Mouse (Mus musculus) forebrain, embryonic 16.5 days (tissue): ENCODE measurements at regions not wholly inside any gene's neighbourhood (a gene's known extent, or its start where the extent isn't known, plus 50 kb on each side); places are given as distances from the start of the nearest gene placed in this dataset.

ENCODE experiments used
- ATAC-seq: fragments of 200-750 bp; cut with Nextera tagmentation; 2 replicates; pipeline ENCODE4 v1.8.0; 2017; ENCODE audit warnings: mild to moderate bottlenecking, moderate library complexity
- H3K27ac ChIP-seq: fragments of 300-500 bp; sonication (generic); 2 replicates; pipeline ENCODE4 v1.5.1; 2014; ENCODE audit warnings: low read length, control low read depth
- H3K27me3 ChIP-seq: fragments of 300-500 bp; sonication (generic); replicated peaks from 2 replicates; pipeline ENCODE4 v1.6.1; 2014; ENCODE audit warnings: low read length; ENCODE audit not compliant: control insufficient read depth, insufficient read depth
- H3K36me3 ChIP-seq: fragments of 300-500 bp; sonication (generic); 2 replicates; pipeline ENCODE4 v1.6.1; 2014; ENCODE audit not compliant: control insufficient read depth, insufficient read depth
- H3K4me1 ChIP-seq: fragments of 300-500 bp; sonication (generic); replicated peaks from 2 replicates; pipeline ENCODE4 v1.6.1; 2014; ENCODE audit warnings: low read length; ENCODE audit not compliant: control insufficient read depth, insufficient read depth
- H3K4me2 ChIP-seq: fragments of 300-500 bp; sonication (generic); 2 replicates; pipeline ENCODE4 v1.6.1; 2014; ENCODE audit warnings: mild to moderate bottlenecking, low read length, control low read depth
- H3K4me3 ChIP-seq: fragments of 300-500 bp; sonication (generic); replicated peaks from 2 replicates; pipeline ENCODE4 v1.5.1; 2014; ENCODE audit warnings: mild to moderate bottlenecking, low read length, control low read depth
- H3K9ac ChIP-seq: fragments of 300-500 bp; sonication (generic); replicated peaks from 2 replicates; pipeline ENCODE4 v1.6.1; 2014; ENCODE audit warnings: low read depth, low read length, control low read depth
- H3K9me3 ChIP-seq: fragments of 300-500 bp; sonication (generic); 2 replicates; pipeline ENCODE4 v1.6.1; 2016; ENCODE audit warnings: low read length; ENCODE audit not compliant: control insufficient read depth
- WGBS: fragments of 180-500 bp; shearing (Covaris S2); extraction: QIAGEN DNeasy Blood & Tissue Kit; methylation state at CpG from one replicate; pipeline ENCODE4 v1.1.7; 2014; 5-methylcytosine and 5-hydroxymethylcytosine counted together

- Histone ChIP-seq H3K27ac (no peak overlapping the region), H3K4me1 (0 out of 2 replicates have a peak, but pooled peaks cover 3% of the 10 kb centered on the region), H3K4me3 (no peak overlapping the region), H3K27me3 (no peaks in the 10 kb centered on the region), H3K9me3 (no peaks in the 10 kb centered on the region), H3K9ac (no peak overlapping the region), H3K36me3 (no peaks in the 10 kb centered on the region), H3K4me2 (no peak overlapping the region)
- WGBS: 30% methylated on average over 4 of the region's 4 CpGs
- ATAC-seq: peak; percentile 38; the same call in 1 of the 2 replicates
Observed at GRCm38 (mm10) chr4:12461251-12461650, 289.4 kb upstream of the Fam92a start.

- ATAC-seq: no peak
- no peaks in the 10 kb centered on the region for H3K27me3 ChIP-seq
- no peaks in the 10 kb centered on the region for H3K36me3 ChIP-seq
- no peak overlapping the region for H3K4me3 ChIP-seq
- no peaks in the 10 kb centered on the region for H3K9me3 ChIP-seq
- no peak overlapping the region for H3K27ac ChIP-seq
- H3K4me1 ChIP-seq: 0 out of 2 replicates have a peak, but pooled peaks cover 3% of the 10 kb centered on the region
- 79% methylated on average over 8 of the region's 8 CpGs for WGBS
- H3K9ac ChIP-seq: no peak overlapping the region
- H3K4me2 ChIP-seq: no peak overlapping the region
Observed at GRCm38 (mm10) chr4:12457978-12458597, 286.3 kb upstream of the Fam92a start.

- Histone ChIP-seq H3K4me1 (no peaks in the 10 kb centered on the region), H3K27me3 (no peaks in the 10 kb centered on the region), H3K4me2 (no peak overlapping the region), H3K4me3 (no peak overlapping the region), H3K27ac (no peak overlapping the region), H3K9me3 (no peaks in the 10 kb centered on the region), H3K9ac (no peak overlapping the region), H3K36me3 (no peaks in the 10 kb centered on the region)
- no peak for ATAC-seq
- WGBS: 74% methylated on average over 2 of the region's 2 CpGs
Observed at GRCm38 (mm10) chr4:12452086-12452485, 280.3 kb upstream of the Fam92a start.

- Histone ChIP-seq H3K9ac (no peak overlapping the region), H3K4me2 (no peak overlapping the region), H3K27me3 (no peaks in the 10 kb centered on the region), H3K4me3 (no peak overlapping the region), H3K4me1 (0 out of 2 replicates have a peak, but pooled peaks cover 2% of the 10 kb centered on the region), H3K9me3 (no peaks in the 10 kb centered on the region), H3K27ac (no peak overlapping the region), H3K36me3 (no peaks in the 10 kb centered on the region)
- WGBS: 14% methylated on average over 3 of the region's 3 CpGs
- no peak for ATAC-seq
Observed at GRCm38 (mm10) chr4:12425507-12425906, 253.7 kb upstream of the Fam92a start.

GRCm38 (mm10) chr4:12421628-12422319, 250.0 kb upstream of the Fam92a start:
- H3K27me3 ChIP-seq: no peaks in the 10 kb centered on the region
- H3K36me3 ChIP-seq: no peaks in the 10 kb centered on the region
- ATAC-seq: no peak
- H3K27ac ChIP-seq: no peak overlapping the region
- H3K9me3 ChIP-seq: no peaks in the 10 kb centered on the region
- WGBS: 69% methylated on average over 16 of the region's 16 CpGs
- H3K4me1 ChIP-seq: 0 out of 2 replicates have a peak, but pooled peaks cover 2% of the 10 kb centered on the region
- H3K4me2 ChIP-seq: no peak overlapping the region
- no peak overlapping the region for H3K9ac ChIP-seq
- no peak overlapping the region for H3K4me3 ChIP-seq

- H3K36me3 ChIP-seq: no peaks in the 10 kb centered on the region
- no peak overlapping the region for H3K4me3 ChIP-seq
- no peak overlapping the region for H3K27ac ChIP-seq
- 38% methylated on average over 3 of the region's 3 CpGs for whole genome bisulfite sequencing
- no peaks in the 10 kb centered on the region for H3K4me1 ChIP-seq
- no peak for ATAC-seq
- H3K4me2 ChIP-seq: no peak overlapping the region
- H3K9ac ChIP-seq: no peak overlapping the region
- H3K9me3 ChIP-seq: no peaks in the 10 kb centered on the region
- H3K27me3 ChIP-seq: no peaks in the 10 kb centered on the region
Observed at GRCm38 (mm10) chr4:12418086-12418485, 246.3 kb upstream of the Fam92a start.

- Histone ChIP-seq H3K4me1 (no peaks in the 10 kb centered on the region), H3K27ac (no peak overlapping the region), H3K27me3 (no peaks in the 10 kb centered on the region), H3K9ac (no peak overlapping the region), H3K36me3 (no peaks in the 10 kb centered on the region), H3K9me3 (no peaks in the 10 kb centered on the region), H3K4me2 (no peak overlapping the region), H3K4me3 (no peak overlapping the region)
- ATAC-seq: no peak
- WGBS: 88% methylated on average over 1 of the region's 1 CpGs
Observed at GRCm38 (mm10) chr4:12395344-12395743, 223.5 kb upstream of the Fam92a start.

- 79% methylated on average over 5 of the region's 5 CpGs for WGBS
- Histone ChIP-seq H3K4me3 (no peak overlapping the region), H3K27ac (no peak overlapping the region), H3K27me3 (no peaks in the 10 kb centered on the region), H3K4me1 (no peaks in the 10 kb centered on the region), H3K9me3 (no peaks in the 10 kb centered on the region), H3K36me3 (no peaks in the 10 kb centered on the region), H3K9ac (no peak overlapping the region), H3K4me2 (no peak overlapping the region)
- ATAC-seq: no peak
Observed at GRCm38 (mm10) chr4:12376797-12377570, 205.2 kb upstream of the Fam92a start.

GRCm38 (mm10) chr4:12369551-12369950, 197.7 kb upstream of the Fam92a start:
- WGBS: 17% methylated on average over 2 of the region's 2 CpGs

More at GRCm38 (mm10) chr4:12369551-12369950, 197.7 kb upstream of the Fam92a start:
- H3K27me3 ChIP-seq: no peaks in the 10 kb centered on the region
- no peak overlapping the region for H3K4me3 ChIP-seq
- ATAC-seq: no peak
- no peaks in the 10 kb centered on the region for H3K4me1 ChIP-seq
- H3K36me3 ChIP-seq: no peaks in the 10 kb centered on the region
- no peak overlapping the region for H3K4me2 ChIP-seq
- H3K9me3 ChIP-seq: no peaks in the 10 kb centered on the region
- H3K27ac ChIP-seq: no peak overlapping the region
- H3K9ac ChIP-seq: no peak overlapping the region
